Mouse (Mus musculus) Muller cell, postnatal 12 days (primary cell): ENCODE measurements around the gene Rhpn2.

Experiments
- DNase-seq: peaks from one replicate; pipeline ENCODE4 v3.0.0-alpha.2; 2015; ENCODE audit errors: inconsistent ontology term

Rhpn2 gene

DNA sequence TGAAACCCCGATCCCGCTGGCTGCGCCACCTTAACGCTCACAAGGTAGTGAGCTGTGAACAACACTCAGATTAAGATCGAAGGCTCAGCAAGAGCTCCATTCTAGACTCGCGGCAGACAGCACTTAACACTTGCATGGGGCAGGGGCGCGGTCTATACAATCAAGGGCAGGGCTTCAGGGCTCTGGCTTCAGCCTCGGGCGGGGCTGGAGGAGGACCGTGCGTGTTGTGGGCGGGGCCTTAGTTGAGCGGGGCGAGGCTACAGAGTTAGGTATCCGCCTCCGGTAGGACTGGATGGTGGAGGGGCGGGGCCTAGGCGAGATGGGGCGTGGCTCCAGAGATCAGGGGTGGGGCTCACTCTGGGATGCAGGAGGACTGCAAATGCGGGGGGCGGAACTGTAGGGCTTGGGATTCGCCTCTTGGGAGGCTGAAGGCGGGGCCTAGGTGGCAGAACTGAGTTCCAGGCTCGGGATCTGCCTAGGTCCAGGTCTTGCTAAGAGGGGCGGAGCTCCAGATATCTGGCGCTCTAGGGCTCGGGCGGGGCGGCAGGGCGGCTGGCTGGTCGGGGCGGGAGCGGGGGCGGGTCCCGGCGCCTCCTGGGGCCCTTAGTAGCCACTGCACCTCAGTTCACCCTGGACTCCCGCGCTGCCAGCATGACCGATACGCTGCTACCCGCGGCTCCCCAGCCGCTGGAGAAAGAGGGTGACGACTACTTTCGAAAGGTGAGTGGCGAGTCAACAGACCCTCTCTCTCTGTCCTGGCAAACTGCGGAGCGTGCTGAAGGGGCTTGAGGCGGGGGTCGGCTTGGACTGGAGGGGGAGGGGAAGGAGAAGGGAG lies at the start of gene Rhpn2:
Gene Rhpn2, plus strand, starts transcription at position 479 of the 835 bp plus-strand sequence.
- DNase-seq: peak; percentile 100

DNA sequence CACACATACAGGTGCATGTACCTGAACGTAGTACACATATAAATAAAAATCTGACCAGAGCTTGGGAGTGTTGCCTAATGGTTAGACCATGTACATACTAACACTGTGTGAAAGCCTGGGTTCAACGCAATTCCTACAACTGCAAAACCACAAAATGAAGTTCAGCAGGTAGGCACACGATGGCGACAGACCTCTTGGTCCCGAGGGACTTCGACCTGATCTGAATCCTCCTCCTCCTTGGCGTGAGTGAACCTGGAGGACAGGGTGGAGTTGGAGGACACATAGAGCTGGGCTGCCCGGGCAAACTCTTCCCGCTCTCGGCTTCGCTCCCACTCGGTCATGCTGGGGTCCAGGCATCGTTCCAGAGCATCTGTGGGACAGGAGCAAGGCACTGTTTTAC lies 40.5 kb upstream of the Rhpn2 start:
- no peak for DNase-seq

DNA sequence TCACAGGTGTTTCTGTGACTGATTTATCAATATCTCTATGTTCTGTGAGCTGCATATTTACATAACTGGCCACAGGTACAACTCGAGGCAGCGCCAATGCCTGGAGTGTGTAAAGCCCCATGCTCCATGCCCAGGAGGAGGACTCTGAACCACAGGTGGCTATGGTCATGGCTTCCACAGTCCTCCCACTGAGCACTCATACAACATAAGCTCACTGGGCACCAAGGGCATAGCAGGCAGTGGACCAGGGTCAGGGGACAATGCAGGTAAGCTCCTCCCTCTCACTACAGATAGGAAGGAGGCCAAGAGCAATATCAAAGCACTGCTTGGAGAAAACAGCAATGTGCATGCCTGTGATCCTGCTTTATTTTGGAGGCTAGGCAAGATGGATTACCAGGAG lies 38.3 kb upstream of the Rhpn2 start:
- DNase-seq: no peak

DNA sequence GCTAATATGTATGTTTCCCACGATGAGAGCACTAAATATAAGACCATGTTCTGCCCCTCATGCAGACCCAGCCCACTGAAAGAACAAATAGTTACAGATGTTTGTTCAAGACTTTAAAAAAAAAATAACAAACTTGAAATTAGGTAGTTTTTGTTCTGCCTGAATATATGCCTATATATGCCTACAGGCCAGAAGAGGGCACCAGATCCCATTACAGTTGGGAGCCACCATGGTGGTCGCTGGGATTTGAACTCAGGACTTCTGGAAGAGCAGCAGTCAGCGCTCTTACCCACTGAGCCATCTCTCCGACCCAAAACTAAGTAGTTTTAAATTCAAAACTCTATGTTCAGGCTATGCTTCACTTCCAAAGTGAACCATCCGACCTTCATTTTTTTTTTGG lies 36.1 kb upstream of the Rhpn2 start:
- DNase-seq: no peak

DNA sequence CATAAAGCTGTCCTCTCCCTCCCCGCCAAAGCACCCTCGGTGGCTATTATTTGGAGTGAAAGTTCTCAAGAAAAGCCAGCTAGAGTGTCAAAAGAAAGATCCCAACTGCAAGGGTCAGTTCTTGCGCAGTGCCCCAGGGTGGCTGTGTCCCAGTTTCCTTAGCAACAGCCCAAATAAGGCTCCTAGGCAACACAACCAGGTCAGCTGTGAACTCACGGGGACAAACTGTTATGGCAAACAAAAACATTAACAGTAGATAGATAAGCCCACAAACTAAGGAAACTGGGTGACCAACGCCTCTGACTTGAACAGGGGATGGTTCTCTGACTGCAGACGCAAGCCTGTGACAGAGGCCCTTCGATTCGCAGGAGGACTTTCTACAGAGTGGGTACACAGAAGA lies 34.3 kb upstream of the Rhpn2 start:
- DNase-seq: peak; percentile 55

DNA sequence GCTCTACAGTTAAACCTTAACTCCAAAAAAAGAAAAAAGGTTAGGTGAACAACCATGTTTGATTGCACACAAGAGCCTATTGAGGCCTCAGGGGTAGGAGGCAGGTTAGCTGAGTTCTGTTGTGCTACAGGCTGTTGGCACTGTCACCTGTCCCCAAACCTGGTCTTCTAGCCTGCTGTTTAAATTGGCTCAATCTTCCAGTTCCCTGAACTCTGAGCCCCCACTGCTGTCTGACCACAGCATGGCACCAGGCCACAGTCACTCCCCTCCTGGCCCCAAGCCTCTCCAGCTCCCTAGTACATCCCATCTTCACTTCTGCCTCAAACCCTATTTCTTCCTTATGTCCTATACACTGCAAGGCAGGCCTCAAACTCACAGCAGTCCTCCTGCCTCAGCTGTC lies 33.2 kb upstream of the Rhpn2 start:
- peak; percentile 14 for DNase-seq

DNA sequence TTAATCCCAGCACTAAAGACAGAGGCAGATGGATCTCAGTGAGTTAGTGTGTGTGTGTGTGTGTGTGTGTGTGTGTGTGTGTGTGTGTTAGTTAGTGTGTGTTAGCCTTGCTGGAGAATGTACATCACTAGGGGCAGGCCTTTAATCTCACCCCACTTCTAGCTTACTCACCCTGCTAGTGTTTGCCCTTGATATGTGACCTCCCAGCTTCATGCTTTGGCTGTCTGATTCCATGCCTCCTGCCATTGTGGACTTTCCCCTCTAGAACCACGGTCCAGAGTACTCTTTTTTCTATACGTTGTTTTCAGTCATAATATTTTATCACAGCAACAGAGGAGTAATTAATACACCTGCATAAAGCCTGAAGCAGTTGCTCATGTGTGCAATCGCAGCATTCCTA lies 22.8 kb upstream of the Rhpn2 start:
- no peak for DNase-seq

DNA sequence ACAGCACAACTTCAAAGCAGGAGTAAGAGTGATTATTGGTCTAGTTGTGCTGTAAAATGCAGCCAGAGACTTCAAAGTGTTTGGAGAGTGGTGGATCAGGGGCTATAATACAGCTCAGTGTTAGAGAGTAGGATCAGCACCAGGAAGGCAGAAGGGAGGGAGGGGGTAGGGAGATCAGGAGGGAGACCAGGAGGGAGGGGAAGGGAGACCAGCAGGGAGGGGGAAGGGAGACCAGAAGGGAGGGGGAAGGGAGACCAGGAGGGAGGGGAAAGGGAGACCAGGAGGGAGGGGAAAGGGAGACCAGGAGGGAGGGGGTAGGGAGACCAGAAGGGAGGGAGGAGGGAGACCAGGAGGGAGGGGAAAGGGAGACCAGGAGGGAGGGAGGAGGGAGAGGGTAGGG lies 19.8 kb upstream of the Rhpn2 start:
- DNase-seq: no peak

DNA sequence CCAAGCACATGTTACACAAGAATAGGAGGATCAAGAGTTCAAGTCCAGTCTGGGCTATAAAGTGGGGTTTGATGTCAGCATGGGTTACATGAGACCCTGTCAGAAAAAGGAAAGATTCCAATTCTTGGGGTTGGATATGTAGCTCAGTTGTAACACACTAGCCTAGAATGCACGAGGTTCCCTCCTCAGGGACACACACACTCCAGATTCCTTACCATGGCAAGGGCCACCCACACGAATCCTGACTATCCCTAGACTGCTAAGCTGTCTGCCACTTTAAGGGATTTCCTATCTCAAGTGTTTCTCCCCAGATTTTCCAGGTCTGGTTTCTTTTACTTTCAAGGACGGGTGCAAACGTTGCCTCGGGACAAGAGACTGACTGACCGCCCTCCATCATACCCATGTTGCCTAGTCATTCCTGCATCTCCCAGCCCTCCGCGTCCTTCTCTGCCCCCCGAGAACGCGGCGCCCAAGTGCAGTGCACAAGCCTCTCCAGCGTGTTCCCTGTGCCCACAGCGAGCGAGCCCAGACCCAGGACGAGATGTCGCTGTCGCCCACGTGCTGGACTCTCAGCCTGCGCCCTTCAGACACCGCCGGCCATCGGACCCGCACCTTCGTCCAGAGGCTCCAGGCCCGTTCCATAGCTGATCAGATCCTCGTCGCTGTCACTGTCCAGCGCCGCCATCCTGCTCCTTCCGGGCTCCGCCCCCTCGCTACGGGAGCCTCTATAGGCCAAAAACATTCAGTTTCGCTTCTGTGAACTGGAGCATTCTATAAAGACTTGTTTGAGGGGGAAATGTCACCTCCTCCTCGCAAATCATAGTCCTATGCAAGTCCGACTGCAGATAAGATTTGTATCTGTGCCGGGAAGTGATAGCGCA lies 16.0 kb upstream of the Rhpn2 start, which contains the start of gene Gpatch1:
Gene Gpatch1, minus strand, starts transcription at position 712 of the 881 bp plus-strand sequence.
- DNase-seq: peak; percentile 95

DNA sequence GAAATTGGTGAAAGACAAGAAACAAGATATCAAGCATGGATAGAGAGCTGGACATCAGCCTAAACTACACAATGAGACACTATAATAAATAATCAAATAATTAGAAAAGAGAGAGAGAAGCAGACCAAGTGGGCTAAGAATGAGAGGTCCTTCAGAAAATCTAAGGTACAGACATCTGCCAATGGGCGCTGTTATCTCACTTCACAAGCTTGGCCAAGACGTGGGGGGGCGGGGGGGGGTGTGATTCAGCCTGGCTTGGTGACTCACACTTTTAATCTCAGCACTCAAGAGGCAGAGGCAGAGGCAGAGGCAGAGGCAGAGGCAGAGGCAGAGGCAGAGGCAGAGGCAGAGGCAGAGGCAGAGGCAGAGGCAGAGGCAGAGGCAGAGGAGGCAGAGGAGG lies 14.7 kb upstream of the Rhpn2 start:
- DNase-seq: peak; percentile 27

DNA sequence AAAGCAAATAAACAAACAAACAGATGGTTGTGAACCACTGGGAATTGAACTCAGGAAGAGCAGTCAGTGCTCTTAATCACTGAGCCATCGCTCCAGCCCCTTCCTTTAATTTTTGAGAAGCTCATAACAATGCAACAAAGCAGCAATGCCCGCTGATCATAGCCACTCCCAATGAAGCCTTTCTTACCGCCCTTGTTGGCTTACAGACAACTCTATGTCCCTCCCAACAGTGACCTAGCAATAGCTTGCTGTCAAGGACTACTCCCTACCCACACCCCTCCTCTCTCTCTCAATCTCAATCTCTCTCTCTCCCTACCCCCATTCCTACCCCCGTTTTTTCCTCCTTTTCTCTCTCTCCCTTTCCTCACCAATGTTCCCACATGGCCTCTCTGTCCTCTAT lies 14.2 kb upstream of the Rhpn2 start:
- no peak for DNase-seq

DNA sequence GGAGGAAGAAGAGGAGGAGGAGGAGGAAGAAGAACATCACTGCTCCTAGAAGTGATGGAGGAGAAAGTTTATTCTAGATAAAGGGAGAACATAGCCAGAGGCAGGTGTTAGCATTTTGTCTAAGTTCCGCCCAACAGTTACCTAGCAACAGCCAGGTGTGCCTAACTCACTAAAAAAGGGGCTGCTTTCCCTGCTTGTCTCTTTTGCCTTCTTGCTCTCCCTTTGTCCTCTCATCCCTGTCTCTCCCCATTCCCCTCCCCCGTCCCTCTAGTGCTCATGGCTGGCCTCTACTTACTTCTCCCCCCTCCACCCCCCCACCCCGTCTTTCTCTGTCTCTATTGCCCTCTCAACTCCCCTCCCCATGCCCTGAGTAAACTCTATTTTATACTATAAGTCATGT lies 11.8 kb upstream of the Rhpn2 start:
- DNase-seq: no peak

DNA sequence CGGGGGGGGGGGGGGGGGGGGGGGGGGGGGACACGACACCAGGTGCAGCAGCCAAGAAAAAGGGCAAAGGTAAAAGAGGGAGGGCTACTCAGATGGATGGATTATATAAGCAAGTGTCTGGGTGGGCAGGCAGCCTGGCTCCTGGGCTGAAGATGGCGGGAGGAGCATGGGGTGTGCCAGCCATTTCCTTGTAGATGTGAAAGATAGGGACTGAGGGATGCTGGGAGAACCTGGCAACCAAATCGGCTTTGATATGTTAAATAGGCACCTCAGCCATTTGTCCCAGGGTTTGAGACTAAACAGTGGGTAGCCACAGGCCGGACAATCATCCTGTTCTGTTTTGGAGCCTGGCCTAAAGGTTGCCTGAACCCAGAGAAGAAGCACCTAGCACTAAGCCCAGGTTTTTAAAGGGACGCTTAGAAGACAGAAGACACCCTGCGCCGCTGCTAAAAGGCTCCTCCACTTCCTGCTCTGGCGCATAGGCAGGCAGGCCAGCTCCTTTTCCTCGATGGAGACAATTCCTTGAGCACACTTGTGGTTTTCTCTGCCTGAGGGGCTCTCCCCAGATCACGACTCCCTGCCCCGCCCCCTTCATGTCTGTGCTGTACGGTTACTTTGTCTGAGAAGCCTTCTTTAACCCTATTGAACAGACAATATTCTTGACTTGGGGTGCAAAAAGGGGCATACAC lies 11.1 kb upstream of the Rhpn2 start:
- no peak for DNase-seq

DNA sequence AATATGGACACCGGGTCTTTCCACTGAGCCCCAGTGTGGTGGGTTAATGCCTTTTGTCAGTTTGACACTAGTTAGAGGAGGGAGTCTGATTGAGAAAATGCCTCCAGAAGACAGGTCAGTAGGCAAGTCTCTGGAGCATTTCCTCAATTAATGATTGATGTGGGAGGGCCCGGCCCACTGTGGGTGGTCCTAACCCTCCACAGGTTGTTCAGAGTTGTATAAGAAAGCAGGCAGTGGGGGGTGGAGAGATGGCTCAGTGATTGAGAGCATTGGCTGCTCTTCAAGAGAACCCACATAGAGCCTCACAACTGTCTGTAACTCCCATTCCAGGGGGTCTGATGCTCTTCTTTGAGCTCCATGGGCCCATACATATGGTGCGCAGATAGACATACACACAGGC lies 2.4 kb upstream of the Rhpn2 start:
- no peak for DNase-seq

DNA sequence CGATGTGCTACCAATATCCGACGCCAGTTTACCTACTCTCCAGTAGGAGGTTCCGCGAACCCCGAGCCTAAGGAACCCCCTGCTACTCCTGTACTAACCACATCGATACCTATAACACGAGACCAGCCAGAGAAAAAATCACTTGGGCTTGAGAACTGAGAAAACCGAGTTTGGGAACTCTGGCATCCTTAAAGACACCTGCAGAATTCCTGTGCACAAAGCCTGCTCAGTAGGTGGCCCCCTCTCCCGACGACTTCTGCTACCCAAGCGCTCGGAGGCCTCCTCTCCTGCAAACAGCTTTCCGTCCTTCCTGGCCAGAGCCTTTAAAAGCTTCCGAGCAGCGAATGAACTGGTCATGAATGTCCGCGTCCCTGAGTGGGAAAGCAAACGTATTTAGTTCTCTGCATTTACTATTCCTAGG lies 729 bp upstream of the Rhpn2 start:
- DNase-seq: no peak

DNA sequence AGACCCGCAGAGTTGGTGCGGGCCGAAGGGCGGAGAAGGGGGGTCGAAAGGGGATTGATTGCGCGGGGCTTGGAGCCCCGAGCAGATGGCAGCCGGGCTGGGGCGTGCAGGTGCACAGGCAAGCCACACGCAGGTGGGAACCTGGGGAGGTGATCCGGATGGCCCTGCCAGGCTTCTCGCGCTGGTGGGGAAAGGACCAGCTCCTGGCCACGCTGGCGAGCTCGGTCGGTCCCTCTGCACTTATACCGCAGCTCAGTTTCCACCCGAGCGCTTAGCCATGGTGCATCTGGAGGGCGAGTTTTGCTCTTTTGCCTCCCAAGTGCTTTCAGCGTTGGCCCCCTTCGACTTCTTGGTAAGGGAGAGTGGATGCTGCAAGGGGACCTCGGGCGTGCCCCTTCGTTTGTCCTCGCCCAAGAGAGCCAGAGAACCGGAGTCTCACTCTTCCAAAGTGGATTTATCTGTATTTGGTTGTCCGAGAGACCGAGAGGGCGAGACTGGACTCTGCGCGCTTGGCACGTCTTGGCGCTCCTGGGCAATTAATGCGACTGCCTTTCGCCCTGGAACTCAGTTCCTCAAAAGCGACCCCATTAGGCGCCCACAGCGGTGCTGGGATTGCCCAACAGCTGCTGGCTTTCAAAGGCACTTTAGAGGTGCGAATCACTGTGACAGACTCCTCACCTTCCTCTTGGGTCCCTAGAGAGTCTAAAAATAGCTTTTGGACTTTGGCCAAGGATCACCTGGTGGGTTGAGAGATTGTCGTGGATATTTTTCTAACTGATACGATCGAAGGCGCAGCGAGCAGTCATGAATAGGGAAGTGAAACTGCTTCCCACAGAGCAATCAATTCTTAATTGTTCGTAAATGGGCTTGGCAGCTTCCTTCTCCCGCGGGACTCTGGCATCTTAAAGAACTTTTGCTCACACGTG lies 820 bp downstream of the Rhpn2 start:
- peak; percentile 40 for DNase-seq

DNA sequence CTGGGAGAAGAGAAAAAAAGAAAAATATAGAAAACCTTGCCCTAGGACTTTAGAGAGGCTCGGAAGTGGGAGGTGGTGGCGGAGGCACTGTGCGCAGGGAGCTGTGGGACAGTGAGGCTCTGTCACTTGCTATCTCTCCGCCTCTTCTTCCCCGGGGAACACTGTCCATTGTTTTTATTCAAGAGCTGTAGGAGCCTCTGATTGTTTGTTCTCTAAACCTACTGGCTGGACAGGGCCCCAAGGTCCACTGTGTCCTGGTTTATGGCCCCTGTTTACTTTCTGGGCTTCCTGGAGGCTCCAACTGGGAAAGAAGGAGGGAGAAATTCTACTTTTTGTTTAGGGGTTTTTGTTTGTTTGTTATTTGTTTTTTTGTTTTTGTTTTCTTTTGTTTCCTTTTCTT lies 6.2 kb downstream of the Rhpn2 start:
- DNase-seq: peak; percentile 46

DNA sequence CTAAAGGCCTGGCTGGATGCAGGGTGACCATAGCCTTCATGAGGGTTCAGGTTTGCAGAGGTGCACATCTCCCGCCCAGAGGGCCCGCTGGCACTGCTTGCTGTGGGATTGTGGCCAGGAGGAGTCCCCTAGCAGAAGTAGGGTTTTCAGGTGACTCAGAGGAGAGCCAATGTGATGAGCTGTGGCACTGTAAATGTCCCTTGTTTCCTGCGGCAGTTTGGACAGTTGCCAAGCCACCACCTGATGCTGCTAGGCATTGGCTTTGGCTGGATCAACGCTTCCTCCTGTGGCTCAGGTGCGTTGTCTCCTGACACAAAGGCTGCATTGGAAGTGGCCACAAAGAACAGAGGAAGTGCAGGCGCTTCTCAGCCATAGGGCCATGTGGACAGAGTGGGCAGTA lies 7.3 kb downstream of the Rhpn2 start:
- no peak for DNase-seq

DNA sequence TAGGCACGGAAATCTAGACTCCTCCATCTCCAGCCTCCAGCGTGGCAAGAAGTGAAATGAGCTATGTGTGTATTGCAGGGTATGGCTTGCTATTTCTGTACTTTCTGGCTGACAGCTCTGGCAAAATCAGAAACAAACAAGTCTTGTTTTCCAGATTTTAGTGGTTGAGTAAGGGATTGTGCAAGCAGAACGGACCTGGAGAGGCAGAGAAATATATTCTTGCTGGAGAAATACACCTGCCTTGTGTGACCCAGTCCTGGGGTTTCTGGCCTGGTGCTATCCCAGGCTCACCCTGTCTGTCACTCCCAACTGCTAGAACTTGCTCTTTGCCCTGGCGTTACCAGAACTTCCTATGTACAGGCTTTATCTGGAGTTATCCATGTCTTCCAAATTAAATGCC lies 8.5 kb downstream of the Rhpn2 start:
- no peak for DNase-seq

DNA sequence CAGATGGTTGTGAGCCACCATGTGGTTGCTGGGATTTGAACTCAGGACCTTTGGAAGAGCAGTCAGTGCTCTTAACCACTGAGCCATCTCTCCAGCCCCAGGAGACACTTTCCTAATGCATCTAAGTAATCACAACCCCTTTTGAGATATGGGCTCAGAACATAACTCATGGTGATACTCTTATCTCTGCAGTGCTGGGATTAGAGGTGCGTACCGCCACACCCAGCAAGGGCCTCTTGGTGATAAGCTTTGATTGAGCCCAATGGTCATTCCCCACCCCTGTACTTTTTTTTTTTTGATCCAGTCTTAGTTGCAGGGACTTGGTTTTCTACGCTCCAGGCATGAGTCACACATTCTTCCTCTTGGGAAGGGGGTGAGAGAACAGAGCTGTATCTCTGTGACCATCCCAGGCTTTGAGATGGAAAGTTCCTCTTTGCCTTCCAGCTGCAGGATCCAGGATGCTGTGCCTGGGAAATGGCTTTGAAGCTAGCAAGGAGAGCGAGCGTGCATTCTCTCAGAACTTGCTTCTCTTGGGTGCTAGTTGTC lies 10.9 kb downstream of the Rhpn2 start:
- DNase-seq: no peak
